Mouse (Mus musculus) liver, embryonic 14.5 days (tissue): ENCODE results near the gene Srgap2. TPM values are rescaled to one million over a fixed set of nuclear protein-coding genes. Genes with fewer than 3 reads are reported as not detected.

Experiments used
- ATAC-seq: fragments of 200-750 bp; cut with Nextera tagmentation; 2 replicates; pipeline ENCODE4 v1.8.0; 2017; ENCODE audit warnings: moderate number of reproducible peaks, mild to moderate bottlenecking, moderate library complexity; ENCODE audit not compliant: insufficient read depth
- DNase-seq, 3 experiments: peaks; one replicate each; pipeline ENCODE4 v3.0.0-alpha.2; 2012 to 2013; ENCODE audit warnings: low read depth in 3 of 3, low spot score in 3 of 3
- H3K27ac ChIP-seq: fragments of 300-500 bp; sonication (generic); 2 replicates; pipeline ENCODE4 v1.5.1; 2014; ENCODE audit warnings: moderate library complexity, mild to moderate bottlenecking, control low read depth, inconsistent platforms
- H3K27me3 ChIP-seq: fragments of 300-500 bp; sonication (generic); 2 replicates; pipeline ENCODE4 v1.6.1; 2014; ENCODE audit warnings: mild to moderate bottlenecking, low read length, moderate library complexity; ENCODE audit not compliant: control insufficient read depth, insufficient read depth
- H3K36me3 ChIP-seq: fragments of 300-500 bp; sonication (generic); replicated peaks from 2 replicates; pipeline ENCODE4 v1.6.1; 2014; ENCODE audit warnings: low read depth; ENCODE audit not compliant: control insufficient read depth, insufficient read depth
- H3K4me1 ChIP-seq, 2 experiments: fragments of 200-500 bp in 1 of 2; fragments of 300-500 bp in 1 of 2; sonication (generic) in 1 of 2; replicated peaks; 2 replicates each; pipeline ENCODE4 v1.6.1; 2012 to 2014; ENCODE audit warnings: antibody characterized with exemption in 1 of 2, inconsistent platforms in 1 of 2, low read length in 1 of 2; ENCODE audit not compliant: control insufficient read depth in 2 of 2, insufficient read depth in 2 of 2
- H3K4me2 ChIP-seq: fragments of 300-500 bp; sonication (generic); 2 replicates; pipeline ENCODE4 v1.6.1; 2014; ENCODE audit warnings: low read depth, mild to moderate bottlenecking, control low read depth, moderate library complexity
- H3K4me3 ChIP-seq, 2 experiments: fragments of 200-500 bp in 1 of 2; fragments of 300-500 bp in 1 of 2; sonication (generic) in 1 of 2; 2 replicates each; pipeline ENCODE4 v1.5.1; 2012 to 2014; ENCODE audit warnings: low read depth in 2 of 2, low read length in 2 of 2, mild to moderate bottlenecking in 2 of 2, control low read depth in 1 of 2, inconsistent platforms in 1 of 2, moderate library complexity in 1 of 2; ENCODE audit not compliant: insufficient read depth in 1 of 2
- H3K9ac ChIP-seq: fragments of 300-500 bp; sonication (generic); replicated peaks from 2 replicates; pipeline ENCODE4 v1.6.1; 2014; ENCODE audit warnings: mild to moderate bottlenecking, control low read depth, moderate library complexity
- H3K9me3 ChIP-seq: fragments of 300-500 bp; sonication (generic); 2 replicates; pipeline ENCODE4 v1.6.1; 2016; ENCODE audit warnings: low read length, mixed read lengths; ENCODE audit not compliant: control insufficient read depth
- CTCF ChIP-seq: IDR thresholded peaks from 2 replicates; pipeline ENCODE4 v1.5.1; 2016; ENCODE audit warnings: antibody characterized with exemption, low read depth, control low read depth
- EP300 ChIP-seq: IDR thresholded peaks from 2 replicates; pipeline ENCODE4 v1.6.1; 2016; ENCODE audit warnings: antibody characterized with exemption, low read depth
- WGBS: fragments of 180-500 bp; shearing (Covaris S2); extraction: QIAGEN DNeasy Blood & Tissue Kit; methylation state at CpG from one replicate; pipeline ENCODE4 v1.1.7; 2014; ENCODE audit not compliant: insufficient replicate concordance; 5-methylcytosine and 5-hydroxymethylcytosine counted together
- polyA plus RNA-seq, 2 experiments: library from polyadenylated mRNA; depleted of rRNA in 1 of 2; stranded (reverse) in 1 of 2; unstranded in 1 of 2; fragments of >200 nt; fragmentation: Nextera tagmentation in 1 of 2; extraction: Ambion mirVana in 1 of 2; gene quantifications; 2 replicates each; pipeline versions ENCODE4 v1.2.1 to v1.2.3; 2012 to 2014

Srgap2 gene
- polyA plus RNA-seq, 2 experiments: 3.9 to 4.9 TPM

DNA sequence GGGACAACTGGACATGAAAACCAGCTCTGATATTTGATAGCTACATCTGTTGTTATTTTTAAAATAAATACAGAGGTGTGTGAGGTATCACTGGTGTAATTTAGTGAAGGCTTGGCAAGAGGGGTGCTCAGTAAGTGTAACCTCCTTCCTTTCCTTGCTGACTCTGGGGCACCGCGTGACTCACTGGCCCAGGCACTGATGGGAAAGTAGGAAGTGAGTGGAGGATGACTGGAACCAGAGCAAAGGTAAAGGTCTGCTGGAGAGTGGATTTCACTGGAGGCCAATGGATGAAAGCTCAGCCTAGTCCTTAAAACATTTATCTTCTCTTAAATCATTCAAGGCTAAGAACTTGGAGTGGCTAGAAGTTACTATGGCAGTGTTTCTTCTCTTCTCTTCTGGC lies 226.4 kb downstream of the Srgap2 start:
- no peaks in the 10 kb centered on the region for H3K4me1 ChIP-seq
- DNase-seq: no peak
- H3K27ac ChIP-seq: no peak overlapping the region
- no peak overlapping the region for H3K4me2 ChIP-seq
- no peak overlapping the region for H3K4me3 ChIP-seq
- H3K27me3 ChIP-seq: no peaks in the 10 kb centered on the region
- H3K36me3 ChIP-seq: no peaks in the 10 kb centered on the region
- H3K9ac ChIP-seq: no peak overlapping the region
- TF ChIP-seq CTCF (no peak), EP300 (no peak)
- WGBS: 79% methylated on average over 2 of the region's 2 CpGs
- no peak for ATAC-seq
- no peaks in the 10 kb centered on the region for H3K9me3 ChIP-seq

DNA sequence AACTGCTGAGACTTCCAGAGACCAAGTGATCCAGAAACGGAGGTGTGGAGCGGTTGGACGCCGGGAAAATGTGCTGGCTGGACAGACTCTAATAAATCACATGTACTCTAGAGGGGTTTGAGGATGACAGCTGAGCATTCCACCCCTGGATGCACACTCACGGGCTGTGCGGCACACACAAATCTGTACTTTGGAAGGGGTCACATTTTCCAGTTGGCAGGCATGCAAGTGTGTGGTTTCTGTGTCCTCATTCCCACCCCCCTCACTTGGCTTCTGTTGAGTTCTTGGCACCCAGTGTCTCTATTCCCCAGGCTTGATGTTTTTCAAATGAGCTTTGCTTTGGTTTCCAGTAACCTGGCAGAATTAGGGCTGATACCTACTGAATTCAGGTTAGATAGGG lies 227.4 kb downstream of the Srgap2 start:
- no peak overlapping the region for H3K4me2 ChIP-seq
- no peak overlapping the region for H3K4me3 ChIP-seq
- no peak overlapping the region for H3K9ac ChIP-seq
- TF ChIP-seq CTCF (no peak), EP300 (no peak)
- H3K36me3 ChIP-seq: no peaks in the 10 kb centered on the region
- H3K9me3 ChIP-seq: no peaks in the 10 kb centered on the region
- no peaks in the 10 kb centered on the region for H3K27me3 ChIP-seq
- WGBS: 78% methylated on average over 6 of the region's 6 CpGs
- ATAC-seq: no peak
- no peak overlapping the region for H3K27ac ChIP-seq
- no peaks in the 10 kb centered on the region for H3K4me1 ChIP-seq
- no peak for DNase-seq

DNA sequence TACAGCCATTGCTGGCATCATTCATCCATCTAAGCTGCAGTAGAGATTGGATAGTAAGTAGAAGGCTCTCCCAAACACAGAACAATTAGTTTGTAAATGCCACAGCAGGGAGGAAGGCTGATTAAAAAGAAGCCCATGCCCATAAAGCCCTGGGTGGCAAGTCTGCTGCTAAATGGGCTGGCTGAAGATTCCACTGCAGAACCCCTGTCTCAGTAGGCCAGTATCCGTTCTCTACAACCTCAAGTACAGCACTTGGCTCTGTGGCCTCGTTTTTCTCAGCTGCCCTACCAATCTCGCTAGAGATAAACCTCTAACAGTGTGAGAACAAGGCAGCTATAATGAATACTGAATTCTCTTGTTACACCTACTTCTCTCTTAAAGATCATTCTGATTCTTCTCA lies 227.9 kb downstream of the Srgap2 start:
- Histone ChIP-seq H3K27ac (no peak overlapping the region), H3K9ac (no peak overlapping the region), H3K27me3 (no peaks in the 10 kb centered on the region), H3K4me2 (no peak overlapping the region), H3K9me3 (no peaks in the 10 kb centered on the region), H3K36me3 (no peaks in the 10 kb centered on the region), H3K4me3 (no peak overlapping the region), H3K4me1 (no peaks in the 10 kb centered on the region)
- ATAC-seq (no peak), DNase-seq (no peak)
- TF ChIP-seq EP300: no peak
- no peak for TF ChIP-seq CTCF
- WGBS: 58% methylated on average over 3 of the region's 3 CpGs

DNA sequence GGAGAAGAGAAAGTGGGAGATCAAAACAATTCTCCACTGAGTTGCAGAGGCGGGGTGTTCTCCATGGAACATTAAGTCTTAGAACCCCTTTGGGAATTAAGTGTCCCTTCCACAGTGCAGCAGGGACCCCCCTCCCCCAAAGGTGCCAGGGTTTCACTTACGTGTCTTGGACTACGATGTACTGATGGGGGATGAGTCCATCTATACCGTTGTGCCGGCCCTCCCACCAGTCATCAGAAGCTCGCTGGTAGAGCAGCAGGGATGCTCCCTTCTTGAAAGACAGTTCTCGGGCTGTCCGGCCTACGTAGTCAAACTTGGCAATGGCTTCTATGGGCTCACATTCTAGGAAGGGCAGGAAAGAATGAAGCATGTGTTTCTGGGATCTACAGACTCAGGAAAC lies 229.0 kb downstream of the Srgap2 start:
- Histone ChIP-seq H3K4me3 (no peak overlapping the region), H3K27me3 (no peaks in the 10 kb centered on the region), H3K9me3 (no peaks in the 10 kb centered on the region), H3K4me2 (no peak overlapping the region), H3K27ac (no peak overlapping the region), H3K36me3 (no peaks in the 10 kb centered on the region), H3K9ac (no peak overlapping the region), H3K4me1 (no peaks in the 10 kb centered on the region)
- ATAC-seq: no peak
- WGBS: 84% methylated on average over 9 of the region's 9 CpGs
- DNase-seq: no peak
- TF ChIP-seq EP300: no peak
- no peak for TF ChIP-seq CTCF

DNA sequence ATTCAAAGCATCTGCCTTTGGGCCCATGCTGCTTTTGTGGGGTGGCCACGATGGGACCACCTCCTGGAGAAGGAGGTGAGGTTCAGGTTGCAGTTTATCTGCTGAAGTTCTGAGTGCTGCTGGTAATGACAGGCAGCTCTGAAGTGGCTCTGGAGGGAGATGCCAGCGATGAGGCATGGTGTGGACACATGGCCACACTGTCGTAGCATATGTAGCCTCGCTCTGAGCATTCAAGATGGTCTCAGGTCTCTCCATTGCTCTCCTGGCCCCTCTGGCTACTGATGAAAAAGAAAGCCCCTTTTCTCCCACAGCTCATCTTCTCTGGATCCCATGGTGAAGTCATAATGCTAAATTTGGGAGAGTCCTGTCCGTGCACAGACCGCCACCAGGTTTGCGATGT lies 230.4 kb downstream of the Srgap2 start:
- H3K36me3 ChIP-seq: no peaks in the 10 kb centered on the region
- WGBS: 88% methylated on average over 7 of the region's 7 CpGs
- no peak for ATAC-seq

More for the DNA sequence above, 230.4 kb downstream of the Srgap2 start:
- H3K9me3 ChIP-seq: no peaks in the 10 kb centered on the region
- H3K4me1 ChIP-seq: no peaks in the 10 kb centered on the region
- H3K27ac ChIP-seq: no peak overlapping the region
- H3K4me3 ChIP-seq: no peak overlapping the region
- H3K27me3 ChIP-seq: no peaks in the 10 kb centered on the region
- no peak for DNase-seq
- TF ChIP-seq EP300: no peak
- no peak for TF ChIP-seq CTCF
- no peak overlapping the region for H3K9ac ChIP-seq
- H3K4me2 ChIP-seq: no peak overlapping the region
